Mouse (Mus musculus) heart, adult 2 months (tissue): ENCODE measurements at regions not wholly inside any gene's neighbourhood (a gene's known extent, or its start where the extent isn't known, plus 50 kb on each side); places are given as distances from the start of the nearest gene placed in this dataset.

ENCODE experiments used
- CTCF ChIP-seq: fragments of 200-600 bp; IDR thresholded peaks from 2 replicates; pipeline ENCODE4 v1.8.1; 2022; ENCODE audit warnings: antibody characterized with exemption, mild to moderate bottlenecking, moderate library complexity
- EP300 ChIP-seq: fragments of 200-500 bp; IDR thresholded peaks from 2 replicates; pipeline ENCODE4 v1.6.1; 2011; ENCODE audit warnings: low read depth, low read length, control low read depth; ENCODE audit not compliant: insufficient read depth
- POLR2A ChIP-seq: fragments of 200-500 bp; IDR thresholded peaks from 2 replicates; pipeline ENCODE4 v1.6.1; 2011; ENCODE audit warnings: mild to moderate bottlenecking, low read depth, low read length, control low read depth; ENCODE audit not compliant: insufficient read depth

GRCm38 (mm10) chr17:4094621-4095020 is 398.6 kb upstream of the Nox3 start:
- no peak for TF ChIP-seq EP300
- no peak for TF ChIP-seq CTCF
- no peak for TF ChIP-seq POLR2A
